Mouse (Mus musculus) CH12F3 (cell line): Measurements from ENCODE around the gene Zfp995.
"Not testable (repeated sequence)": the region's sequence is repeated elsewhere in the genome, so short reads cannot be mapped to it uniquely, and the experiment has no call there.

Experiments used
- in situ Hi-C: fragments of 300-500 bp; cut with MboI; formaldehyde crosslinking; loops from 2 replicates; pipeline ENCODE4 v1.14.3; 2020; ENCODE audit warnings: low sequenced_read_pairs

Zfp995 gene

GRCm38 (mm10) chr17:21909456-21910052, at the start of gene Zfp995:
TSS of gene Zfp995 (minus strand) at chr17:21909926.
- in situ Hi-C loops: not testable (repeated sequence)

DNA sequence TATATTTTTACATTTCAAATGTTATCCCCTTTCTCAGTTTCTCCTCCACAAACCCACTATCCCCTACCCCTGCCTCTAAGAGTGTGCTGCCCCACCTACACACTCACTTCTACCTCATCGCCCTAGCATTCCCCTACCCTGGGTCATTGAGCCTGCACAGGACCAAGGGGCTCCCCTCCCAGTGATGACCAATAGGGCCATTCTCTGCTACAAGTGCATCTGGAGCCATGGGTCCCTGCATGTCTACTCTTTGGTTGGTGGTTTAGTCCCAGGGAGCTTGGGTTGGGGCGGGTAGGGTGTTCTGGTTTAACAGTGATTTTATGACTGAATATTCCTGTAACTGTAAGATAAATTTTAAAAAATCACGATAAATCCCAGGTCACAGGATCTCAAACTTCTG, 687 bp downstream of the Zfp995 start:
- in situ Hi-C loops: no loop called here

DNA sequence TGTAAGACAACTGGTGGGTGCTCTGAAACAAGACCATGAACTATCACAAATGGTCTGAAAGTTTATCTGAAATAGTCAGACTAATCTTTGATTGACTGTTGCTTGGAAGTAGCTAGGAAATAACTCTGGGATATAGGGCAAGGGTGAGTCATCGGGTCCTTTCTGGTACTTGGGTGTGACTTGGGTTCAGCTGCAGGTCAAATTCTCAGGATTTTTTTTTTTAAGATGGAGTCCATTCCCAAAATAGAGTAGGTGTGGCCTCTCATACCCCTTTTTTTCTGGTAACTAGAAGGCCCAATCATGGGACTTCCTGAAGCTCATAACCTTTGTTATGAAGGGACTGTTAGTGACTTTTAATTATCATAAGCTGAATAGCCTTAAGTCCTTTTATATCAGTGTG, 38.5 kb downstream of the Zfp995 start:
- in situ Hi-C loops: no loop called here

GRCm38 (mm10) chr17:21846322-21846582, 63.5 kb downstream of the Zfp995 start:
- in situ Hi-C loops: not testable (repeated sequence)

DNA sequence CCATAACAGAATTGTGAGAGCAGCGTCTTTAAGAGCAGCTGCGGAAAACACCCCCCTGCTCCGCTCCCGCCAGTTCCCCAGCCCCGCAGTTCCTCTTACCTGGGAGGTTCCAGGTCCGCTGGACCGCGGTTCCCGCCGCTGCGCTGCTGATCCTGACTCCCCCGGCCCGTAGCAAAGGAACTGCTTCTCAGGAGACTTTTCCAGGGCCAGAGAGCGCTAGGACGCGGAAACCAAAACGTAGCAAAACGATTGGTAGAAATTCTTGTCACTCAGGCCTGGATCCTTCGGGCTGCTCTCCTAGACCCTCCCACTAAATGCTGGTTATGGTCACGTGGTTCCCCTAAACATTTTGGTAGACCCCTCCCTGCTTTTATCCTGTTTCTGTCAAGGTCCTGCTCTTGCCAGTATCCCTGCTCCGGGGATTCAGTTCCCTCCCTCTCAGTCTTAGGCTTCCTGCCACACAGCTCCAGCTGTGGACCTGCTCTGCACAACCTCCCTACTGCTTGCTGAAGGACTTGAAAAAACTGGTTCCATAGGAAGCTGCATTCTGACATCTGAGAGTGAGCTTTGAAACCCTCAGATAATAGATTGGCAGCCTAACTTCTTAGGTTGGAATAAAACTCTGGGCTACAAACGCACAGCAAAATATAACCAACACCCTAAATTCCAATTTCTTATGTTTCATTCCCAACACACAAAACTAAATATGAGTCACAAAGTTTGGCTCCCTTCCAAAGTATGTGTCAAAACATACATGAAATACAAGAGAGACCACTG, 64.0 kb downstream of the Zfp995 start, which contains the start of gene Zfp820:
TSS of gene Zfp820 (minus strand) at position 228 of the 777 bp plus-strand sequence.
- in situ Hi-C loops: no loop called here

- in situ Hi-C loops: no loop called here
These were observed 71.2 kb downstream of the Zfp995 start for GRCm38 (mm10) chr17:21838510-21838909.
